Mouse (Mus musculus) neural tube, embryonic 15.5 days (tissue): ENCODE measurements around the gene Wif1. TPM values are rescaled to one million over a fixed set of nuclear protein-coding genes. Genes with fewer than 3 reads are reported as not detected.
A peak's percentile ranks its signal among the peaks of the same experiment; 100 is the strongest.

Source experiments
- ATAC-seq: fragments of 200-750 bp; cut with Nextera tagmentation; 2 replicates; pipeline ENCODE4 v1.8.0; 2017; ENCODE audit warnings: mild to moderate bottlenecking, moderate TSS enrichment, moderate library complexity; ENCODE audit not compliant: low FRiP score
- H3K27ac ChIP-seq: fragments of 300-500 bp; sonication (generic); replicated peaks from 2 replicates; pipeline ENCODE4 v1.5.1; 2015; ENCODE audit warnings: mild to moderate bottlenecking, inconsistent platforms
- H3K27me3 ChIP-seq: fragments of 300-500 bp; sonication (generic); replicated peaks from 2 replicates; pipeline ENCODE4 v1.6.1; 2015; ENCODE audit warnings: inconsistent platforms
- H3K36me3 ChIP-seq: fragments of 300-500 bp; sonication (generic); 2 replicates; pipeline ENCODE4 v1.6.1; 2015; ENCODE audit warnings: inconsistent platforms
- H3K4me1 ChIP-seq: fragments of 300-500 bp; sonication (generic); 2 replicates; pipeline ENCODE4 v1.6.1; 2015; ENCODE audit warnings: inconsistent platforms
- H3K4me2 ChIP-seq: fragments of 300-500 bp; sonication (generic); 2 replicates; pipeline ENCODE4 v1.6.1; 2015; ENCODE audit warnings: inconsistent platforms, mild to moderate bottlenecking, moderate library complexity
- H3K4me3 ChIP-seq: fragments of 300-500 bp; sonication (generic); replicated peaks from 2 replicates; pipeline ENCODE4 v1.5.1; 2015; ENCODE audit warnings: mild to moderate bottlenecking, inconsistent platforms
- H3K9ac ChIP-seq: fragments of 300-500 bp; sonication (generic); replicated peaks from 2 replicates; pipeline ENCODE4 v1.6.1; 2015; ENCODE audit warnings: mild to moderate bottlenecking, inconsistent platforms
- H3K9me3 ChIP-seq: fragments of 300-500 bp; sonication (generic); replicated peaks from 2 replicates; pipeline ENCODE4 v1.6.1; 2016; ENCODE audit warnings: inconsistent platforms
- WGBS: fragments of 180-500 bp; shearing (Covaris S2); methylation state at CpG from one replicate; pipeline ENCODE4 v1.1.7; 2015; ENCODE audit warnings: mixed read lengths; 5-methylcytosine and 5-hydroxymethylcytosine counted together
- polyA plus RNA-seq: library from polyadenylated mRNA; unstranded; fragments of >200 nt; fragmentation: Nextera tagmentation; extraction: Ambion mirVana; gene quantifications from 2 replicates; pipeline ENCODE4 v1.2.1, GENCODE M21; 2015

The Wif1 gene
- polyA plus RNA-seq, result 4.3 and 7.4 TPM in 2 replicates

DNA sequence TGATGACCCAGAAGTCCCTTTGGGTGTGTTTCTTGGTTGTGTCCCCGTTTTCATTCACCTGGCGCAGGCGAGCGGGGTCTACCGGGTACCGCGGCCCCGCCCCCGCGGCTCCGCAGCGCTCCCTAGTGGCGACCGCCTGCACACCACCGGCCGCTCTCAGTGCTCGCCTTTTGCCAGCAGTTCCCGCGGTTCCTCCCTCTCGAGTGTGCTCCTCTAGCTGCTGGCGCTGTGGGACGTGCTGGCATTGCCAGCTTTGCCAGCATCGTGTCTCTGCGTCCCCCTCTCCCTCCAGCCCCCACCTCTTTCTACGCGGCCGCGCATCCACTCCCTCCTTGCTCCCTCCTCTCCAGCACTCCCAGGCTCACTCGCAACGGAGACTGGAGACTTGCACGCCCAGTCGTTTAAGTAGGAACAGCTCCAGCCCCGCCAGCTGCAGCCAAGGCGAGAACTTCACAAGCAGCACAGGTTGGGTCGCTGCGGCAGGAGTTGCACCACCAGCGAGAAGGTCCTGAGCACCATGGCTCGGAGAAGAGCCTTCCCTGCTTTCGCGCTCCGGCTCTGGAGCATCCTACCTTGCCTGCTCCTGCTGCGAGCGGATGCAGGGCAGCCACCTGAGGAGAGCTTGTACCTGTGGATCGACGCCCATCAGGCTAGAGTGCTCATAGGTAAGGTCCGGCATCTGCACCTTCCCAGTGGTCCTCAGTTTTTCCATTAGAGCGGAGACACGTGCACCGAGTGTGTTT is at the start of gene Wif1:
TSS of gene Wif1 (plus strand) at position 135 of the 743 bp plus-strand sequence.
- Histone ChIP-seq H3K36me3 (no peaks in the 10 kb centered on the region), H3K4me1 (peaks cover 15% of the 10 kb centered on the region), H3K4me3 (peak within 1 kb of the TSS; percentile 57), H3K9me3 (no peaks in the 10 kb centered on the region), H3K9ac (peak within 1 kb of the TSS; percentile 60), H3K27ac (no peak within 1 kb of the TSS), H3K4me2 (peak within 1 kb of the TSS; percentile 98), H3K27me3 (peaks cover 29% of the 10 kb centered on the region)
- WGBS, result under 1% methylated on average over 49 of the region's 49 CpGs
- peak; percentile 95 for ATAC-seq

DNA sequence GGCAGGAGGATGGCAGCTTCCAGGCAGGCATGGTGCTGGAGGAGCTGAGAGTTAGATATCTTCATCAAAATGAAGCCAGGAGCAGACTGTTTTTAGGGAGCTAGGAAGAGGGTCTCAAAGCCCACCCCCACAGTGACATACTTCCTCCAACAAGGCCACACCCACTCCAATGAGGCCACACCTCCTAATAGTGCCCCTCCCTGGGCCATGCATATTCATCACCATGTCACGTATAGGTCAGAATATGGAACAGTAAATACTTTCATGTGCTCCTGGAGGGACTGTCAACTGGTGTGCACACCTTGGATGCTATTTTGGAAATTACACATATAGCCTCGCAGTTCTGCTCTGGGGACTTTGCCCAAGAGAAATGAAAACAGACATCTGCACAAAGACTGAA is 31.6 kb upstream of the Wif1 start:
- H3K4me2 ChIP-seq, result no peak overlapping the region
- 91% methylated on average over 2 of the region's 2 CpGs for WGBS
- H3K27ac ChIP-seq, result no peak overlapping the region
- H3K9ac ChIP-seq, result no peak overlapping the region
- no peaks in the 10 kb centered on the region for H3K27me3 ChIP-seq
- H3K4me1 ChIP-seq, result no peaks in the 10 kb centered on the region
- H3K4me3 ChIP-seq, result no peak overlapping the region
- ATAC-seq, result no peak
- no peaks in the 10 kb centered on the region for H3K36me3 ChIP-seq
- no peaks in the 10 kb centered on the region for H3K9me3 ChIP-seq

DNA sequence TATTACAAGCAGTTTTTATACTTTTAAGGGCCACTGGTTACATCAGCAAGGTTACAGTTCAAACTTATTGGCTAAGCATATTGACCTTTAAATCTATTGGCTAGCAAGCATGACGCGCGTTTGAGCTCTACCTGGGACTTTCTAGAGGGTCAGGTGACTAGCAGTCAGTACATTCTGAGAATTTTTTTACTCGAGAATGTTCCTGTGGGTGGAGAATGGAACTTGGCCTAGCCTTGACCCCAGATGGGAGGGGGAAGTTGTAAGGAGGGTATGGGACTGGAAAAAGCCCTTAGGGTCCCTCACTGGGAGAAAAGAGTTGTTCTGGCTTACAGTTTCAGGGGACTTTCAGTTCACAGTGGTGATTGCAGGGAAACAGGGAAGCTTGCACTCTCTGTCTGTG is 22.3 kb upstream of the Wif1 start:
- Histone ChIP-seq H3K4me2 (no peak overlapping the region), H3K9me3 (peaks cover 4% of the 10 kb centered on the region; the same call in 1 of the 2 replicates), H3K4me3 (no peak overlapping the region), H3K36me3 (no peaks in the 10 kb centered on the region), H3K27ac (no peak overlapping the region), H3K4me1 (no peaks in the 10 kb centered on the region), H3K9ac (no peak overlapping the region), H3K27me3 (no peaks in the 10 kb centered on the region)
- ATAC-seq, result no peak
- 83% methylated on average over 4 of the region's 4 CpGs for WGBS

DNA sequence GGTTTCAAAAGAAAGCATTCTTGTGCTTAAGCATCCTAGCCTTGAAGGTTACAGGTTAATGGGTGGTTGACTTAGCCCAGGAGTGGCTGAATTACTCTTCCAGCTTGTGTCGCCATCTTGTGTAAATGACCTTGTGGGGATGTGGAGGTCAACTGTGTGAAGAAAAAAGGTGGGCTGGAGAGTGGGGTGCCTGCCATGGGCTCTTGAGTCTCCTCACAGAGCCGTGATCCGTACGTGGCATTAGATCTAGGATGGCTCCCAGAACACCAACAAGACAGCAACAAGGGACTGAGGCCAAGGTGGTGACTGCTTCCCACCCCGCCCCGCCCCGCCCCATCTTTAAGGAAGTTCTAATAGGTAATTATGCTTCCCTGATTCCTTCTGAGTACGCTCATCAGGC is 17.5 kb upstream of the Wif1 start:
- Histone ChIP-seq H3K9me3 (peaks cover 4% of the 10 kb centered on the region; the same call in 1 of the 2 replicates), H3K27ac (no peak overlapping the region), H3K9ac (no peak overlapping the region), H3K27me3 (no peaks in the 10 kb centered on the region), H3K4me1 (no peaks in the 10 kb centered on the region), H3K4me2 (no peak overlapping the region), H3K4me3 (no peak overlapping the region), H3K36me3 (no peaks in the 10 kb centered on the region)
- 85% methylated on average over 8 of the region's 8 CpGs for WGBS
- ATAC-seq, result no peak

DNA sequence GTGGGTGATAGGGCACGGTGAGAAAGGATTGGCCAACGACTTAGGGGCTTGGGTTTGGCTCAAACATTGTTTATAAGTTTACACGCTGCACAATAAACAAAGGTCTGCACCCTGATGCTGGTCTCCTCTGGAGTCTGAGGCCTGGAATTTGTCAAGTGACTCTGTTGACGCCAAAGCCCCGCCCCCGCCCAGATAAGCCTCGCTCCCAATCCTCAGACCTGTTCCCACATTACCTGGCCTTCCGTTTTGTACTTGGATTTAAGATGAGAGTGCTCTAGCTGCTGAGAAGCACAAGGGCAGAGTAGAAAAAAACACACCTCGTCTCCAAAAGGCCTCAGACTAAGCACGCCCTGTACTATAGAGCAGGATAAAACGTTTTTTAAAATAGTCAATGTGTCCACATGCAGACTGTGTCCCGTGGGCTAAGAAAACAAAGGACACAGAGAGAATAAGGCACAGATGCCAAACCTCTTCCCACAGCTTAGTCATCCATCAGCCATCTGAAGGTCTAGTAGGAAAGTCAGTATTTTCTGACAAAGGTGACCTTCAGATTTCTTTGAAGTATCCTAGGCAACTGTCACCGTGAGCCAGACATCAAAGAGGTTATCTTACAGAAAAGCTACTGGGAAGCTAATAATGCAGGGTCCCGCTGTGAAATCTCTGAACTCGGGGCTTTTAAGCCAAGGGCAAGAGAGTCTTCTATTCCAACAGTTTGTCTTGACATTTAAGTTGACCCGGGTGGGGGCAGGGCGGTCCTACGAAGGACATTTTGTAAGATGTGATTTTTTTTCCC is 16.9 kb upstream of the Wif1 start:
- no peak overlapping the region for H3K9ac ChIP-seq
- WGBS, result 24% methylated on average over 18 of the region's 18 CpGs
- no peak for ATAC-seq
- H3K4me2 ChIP-seq, result no peak overlapping the region
- peaks cover 4% of the 10 kb centered on the region; the same call in 1 of the 2 replicates for H3K9me3 ChIP-seq
- no peaks in the 10 kb centered on the region for H3K27me3 ChIP-seq
- H3K27ac ChIP-seq, result no peak overlapping the region
- no peaks in the 10 kb centered on the region for H3K4me1 ChIP-seq
- H3K36me3 ChIP-seq, result no peaks in the 10 kb centered on the region
- no peak overlapping the region for H3K4me3 ChIP-seq

DNA sequence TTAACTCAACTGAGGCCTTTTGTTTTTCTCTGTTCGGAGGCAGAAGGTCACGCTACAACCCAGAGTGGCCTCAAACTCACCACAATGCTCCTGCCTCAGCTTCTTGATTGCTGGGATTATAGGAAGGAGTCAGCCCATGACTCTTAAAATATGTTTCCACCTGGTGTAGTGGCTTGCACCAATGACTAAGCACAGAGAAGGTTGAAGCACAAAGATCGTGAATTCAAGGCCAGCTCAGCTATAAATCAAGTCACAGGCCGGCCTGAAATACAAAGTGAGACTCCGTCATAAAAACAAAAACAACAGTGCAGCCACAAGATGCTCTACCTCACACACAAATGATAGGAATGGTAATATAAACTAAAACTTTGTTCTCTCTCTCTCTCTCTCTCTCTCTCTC is 10.8 kb upstream of the Wif1 start:
- Histone ChIP-seq H3K4me3 (no peak overlapping the region), H3K4me2 (no peak overlapping the region), H3K4me1 (no peaks in the 10 kb centered on the region), H3K9me3 (no peaks in the 10 kb centered on the region), H3K27me3 (no peaks in the 10 kb centered on the region), H3K36me3 (no peaks in the 10 kb centered on the region), H3K9ac (no peak overlapping the region), H3K27ac (no peak overlapping the region)
- ATAC-seq, result no peak
- 30% methylated on average over 5 of the region's 5 CpGs for WGBS

DNA sequence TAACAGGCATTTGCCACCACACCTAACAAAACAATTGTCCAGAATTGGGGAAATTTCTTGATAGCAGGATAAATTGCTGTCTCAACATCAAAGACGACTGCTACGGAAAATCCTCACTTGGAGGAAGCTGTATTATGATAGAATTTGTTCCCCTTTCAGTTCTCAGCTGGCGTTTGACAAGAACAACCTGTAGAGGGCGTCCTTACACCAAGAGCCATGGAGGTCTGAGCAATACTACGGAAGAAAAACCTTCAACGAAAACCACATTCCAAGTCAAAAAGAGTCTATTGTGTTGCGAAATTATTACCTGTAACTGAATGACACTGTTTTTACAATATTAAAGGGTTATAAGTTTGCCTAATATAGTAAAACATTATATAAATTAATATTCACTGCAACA is 2.0 kb upstream of the Wif1 start:
- no peak for ATAC-seq
- Histone ChIP-seq H3K36me3 (no peaks in the 10 kb centered on the region), H3K4me3 (no peak overlapping the region), H3K27me3 (peaks cover 24% of the 10 kb centered on the region), H3K27ac (no peak overlapping the region), H3K9me3 (no peaks in the 10 kb centered on the region), H3K9ac (no peak overlapping the region), H3K4me2 (no peak overlapping the region), H3K4me1 (peaks cover 15% of the 10 kb centered on the region)
- WGBS, result 11% methylated on average over 7 of the region's 7 CpGs

- Histone ChIP-seq H3K27ac (no peak overlapping the region), H3K27me3 (peaks cover 29% of the 10 kb centered on the region), H3K4me2 (peak overlapping the region; percentile 98), H3K4me1 (peaks cover 15% of the 10 kb centered on the region), H3K9me3 (no peaks in the 10 kb centered on the region), H3K36me3 (no peaks in the 10 kb centered on the region), H3K9ac (peak overlapping the region; percentile 60), H3K4me3 (peak overlapping the region; percentile 57)
- ATAC-seq, result peak; percentile 84
- under 1% methylated on average over 25 of the region's 25 CpGs for WGBS
Observed at GRCm38 (mm10) chr10:121033128-121033791, 500 bp upstream of the Wif1 start.

DNA sequence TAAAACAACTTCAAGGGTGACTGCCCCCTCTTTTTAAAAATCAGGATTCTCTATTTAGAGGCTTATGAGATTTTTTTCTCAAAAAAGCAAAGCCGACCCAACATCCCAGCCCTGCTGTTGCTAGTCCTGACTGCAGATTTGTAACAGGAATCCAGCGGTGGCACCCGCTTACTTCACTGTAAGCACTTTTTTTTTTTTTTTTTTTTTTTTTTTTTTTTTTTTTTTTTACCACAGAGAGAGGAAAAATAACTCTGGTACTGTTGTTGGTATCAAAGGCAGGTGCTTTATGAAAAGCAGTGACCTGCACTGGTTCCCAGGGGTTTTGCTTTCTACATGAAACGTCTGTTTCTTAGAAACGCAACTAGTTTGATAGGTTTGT is 798 bp downstream of the Wif1 start:
- no peak for ATAC-seq
- WGBS, result 13% methylated on average over 5 of the region's 5 CpGs
- Histone ChIP-seq H3K27me3 (peaks cover 29% of the 10 kb centered on the region), H3K4me1 (peaks cover 15% of the 10 kb centered on the region), H3K9ac (no peak overlapping the region), H3K36me3 (no peaks in the 10 kb centered on the region), H3K4me2 (peak overlapping the region; percentile 98), H3K9me3 (no peaks in the 10 kb centered on the region), H3K4me3 (peak overlapping the region; percentile 57), H3K27ac (no peak overlapping the region)

GRCm38 (mm10) chr10:121038556-121039284 is 5.0 kb downstream of the Wif1 start:
- no peak overlapping the region for H3K4me3 ChIP-seq
- WGBS, result 86% methylated on average over 4 of the region's 4 CpGs
- no peak overlapping the region for H3K4me2 ChIP-seq
- peaks cover 7% of the 10 kb centered on the region for H3K4me1 ChIP-seq
- ATAC-seq, result no peak
- peaks cover 19% of the 10 kb centered on the region for H3K27me3 ChIP-seq
- H3K36me3 ChIP-seq, result no peaks in the 10 kb centered on the region
- no peaks in the 10 kb centered on the region for H3K9me3 ChIP-seq
- H3K9ac ChIP-seq, result no peak overlapping the region
- no peak overlapping the region for H3K27ac ChIP-seq

- H3K4me3 ChIP-seq, result no peak overlapping the region
- ATAC-seq, result no peak
- peaks cover 12% of the 10 kb centered on the region for H3K27me3 ChIP-seq
- H3K9ac ChIP-seq, result no peak overlapping the region
- H3K36me3 ChIP-seq, result no peaks in the 10 kb centered on the region
- H3K4me2 ChIP-seq, result no peak overlapping the region
- no peaks in the 10 kb centered on the region for H3K9me3 ChIP-seq
- no peak overlapping the region for H3K27ac ChIP-seq
- WGBS, result 59% methylated on average over 14 of the region's 14 CpGs
- no peaks in the 10 kb centered on the region for H3K4me1 ChIP-seq
Observed at GRCm38 (mm10) chr10:121040911-121041310, 7.2 kb downstream of the Wif1 start.
